Mouse (Mus musculus) kidney, embryonic 14.5 days (tissue): ENCODE measurements at regions not wholly inside any gene's neighbourhood (a gene's known extent, or its start where the extent isn't known, plus 50 kb on each side); places are given as distances from the start of the nearest gene placed in this dataset.

Experiments
- ATAC-seq: fragments of 200-750 bp; cut with Nextera tagmentation; 2 replicates; pipeline ENCODE4 v1.8.0; 2017; ENCODE audit warnings: moderate number of reproducible peaks, mild to moderate bottlenecking, moderate TSS enrichment, moderate library complexity; ENCODE audit not compliant: low FRiP score, low TSS enrichment
- H3K27ac ChIP-seq: fragments of 300-500 bp; sonication (generic); 2 replicates; pipeline ENCODE4 v1.5.1; 2014; ENCODE audit warnings: low read depth, mild to moderate bottlenecking, low read length, moderate library complexity, mixed read lengths
- H3K27me3 ChIP-seq: fragments of 300-500 bp; sonication (generic); 2 replicates; pipeline ENCODE4 v1.6.1; 2014; ENCODE audit warnings: mild to moderate bottlenecking, low read length; ENCODE audit not compliant: control insufficient read depth, insufficient read depth
- H3K36me3 ChIP-seq: fragments of 300-500 bp; sonication (generic); 2 replicates; pipeline ENCODE4 v1.6.1; 2014; ENCODE audit warnings: low read length, mixed read lengths; ENCODE audit not compliant: control insufficient read depth, insufficient read depth
- H3K4me1 ChIP-seq: fragments of 300-500 bp; sonication (generic); 2 replicates; pipeline ENCODE4 v1.6.1; 2014; ENCODE audit warnings: low read length, mixed read lengths; ENCODE audit not compliant: control insufficient read depth, insufficient read depth
- H3K4me2 ChIP-seq: fragments of 300-500 bp; sonication (generic); replicated peaks from 2 replicates; pipeline ENCODE4 v1.6.1; 2014; ENCODE audit warnings: low read depth, mild to moderate bottlenecking, low read length
- H3K4me3 ChIP-seq: fragments of 300-500 bp; sonication (generic); 2 replicates; pipeline ENCODE4 v1.5.1; 2014; ENCODE audit warnings: mild to moderate bottlenecking, low read length
- H3K9ac ChIP-seq: fragments of 300-500 bp; sonication (generic); 2 replicates; pipeline ENCODE4 v1.6.1; 2014; ENCODE audit warnings: low read depth, mild to moderate bottlenecking, low read length, moderate library complexity
- H3K9me3 ChIP-seq: fragments of 300-500 bp; sonication (generic); 2 replicates; pipeline ENCODE4 v1.6.1; 2016; ENCODE audit warnings: low read length; ENCODE audit not compliant: control insufficient read depth
- WGBS: fragments of 180-500 bp; shearing (Covaris S2); extraction: QIAGEN DNeasy Blood & Tissue Kit; methylation state at CpG from one replicate; pipeline ENCODE4 v1.1.7; 2014; 5-methylcytosine and 5-hydroxymethylcytosine counted together

DNA sequence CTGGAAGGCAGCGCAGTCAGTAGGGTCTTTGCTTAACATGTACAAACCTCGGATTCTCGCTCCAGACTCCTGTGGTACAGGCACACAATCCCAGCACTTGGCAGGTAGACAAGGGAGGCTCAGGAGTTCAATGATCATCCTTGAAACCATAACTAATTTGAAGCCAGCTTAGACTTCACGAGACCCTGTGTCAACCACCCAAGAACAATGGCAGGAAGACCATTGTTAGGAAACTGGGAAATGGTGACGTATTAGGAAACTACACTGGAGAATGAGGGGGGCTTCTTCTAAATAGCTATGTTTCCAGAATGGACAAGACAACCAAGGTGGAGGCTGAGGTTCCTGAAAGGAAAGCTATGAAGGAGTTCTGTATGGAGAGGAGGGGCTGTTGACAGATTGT is 313.1 kb upstream of the Adgrl2 start:
- Histone ChIP-seq H3K9me3 (no peaks in the 10 kb centered on the region), H3K27ac (no peak overlapping the region), H3K4me1 (0 out of 2 replicates have a peak, but pooled peaks cover 3% of the 10 kb centered on the region), H3K4me3 (no peak overlapping the region), H3K9ac (no peak overlapping the region), H3K27me3 (no peaks in the 10 kb centered on the region), H3K4me2 (no peak overlapping the region), H3K36me3 (no peaks in the 10 kb centered on the region)
- ATAC-seq: no peak
- WGBS: 88% methylated on average over 5 of the region's 5 CpGs

DNA sequence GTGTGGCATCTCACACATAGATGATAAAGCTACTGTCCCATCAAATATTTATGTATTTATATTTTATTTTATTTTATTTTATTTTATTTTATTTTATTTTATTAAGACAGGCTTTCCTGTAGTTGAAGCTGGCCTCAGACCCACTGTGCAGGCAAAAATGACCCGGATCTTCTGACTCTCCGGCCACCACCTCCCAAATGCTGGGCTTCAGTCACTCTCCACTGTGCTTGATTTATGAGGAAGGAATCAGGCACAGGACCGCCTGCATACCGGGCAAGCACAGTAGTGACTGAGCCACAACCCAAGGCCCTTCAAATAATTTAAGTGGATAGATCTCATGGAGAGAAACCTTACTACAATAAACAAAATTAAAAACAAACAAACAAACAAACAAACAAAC is 309.6 kb upstream of the Adgrl2 start:
- Histone ChIP-seq H3K9me3 (no peaks in the 10 kb centered on the region), H3K4me2 (no peak overlapping the region), H3K4me3 (no peak overlapping the region), H3K9ac (no peak overlapping the region), H3K27me3 (no peaks in the 10 kb centered on the region), H3K4me1 (no peaks in the 10 kb centered on the region), H3K36me3 (no peaks in the 10 kb centered on the region), H3K27ac (no peak overlapping the region)
- 26% methylated on average over 4 of the region's 4 CpGs for WGBS
- 0 out of 2 replicates have a peak, but pooled peaks have one; percentile 49 for ATAC-seq

GRCm38 (mm10) chr3:149296419-149296962 is 306.1 kb upstream of the Adgrl2 start:
- WGBS: 82% methylated on average over 10 of the region's 10 CpGs
- H3K27ac ChIP-seq: no peak overlapping the region

DNA sequence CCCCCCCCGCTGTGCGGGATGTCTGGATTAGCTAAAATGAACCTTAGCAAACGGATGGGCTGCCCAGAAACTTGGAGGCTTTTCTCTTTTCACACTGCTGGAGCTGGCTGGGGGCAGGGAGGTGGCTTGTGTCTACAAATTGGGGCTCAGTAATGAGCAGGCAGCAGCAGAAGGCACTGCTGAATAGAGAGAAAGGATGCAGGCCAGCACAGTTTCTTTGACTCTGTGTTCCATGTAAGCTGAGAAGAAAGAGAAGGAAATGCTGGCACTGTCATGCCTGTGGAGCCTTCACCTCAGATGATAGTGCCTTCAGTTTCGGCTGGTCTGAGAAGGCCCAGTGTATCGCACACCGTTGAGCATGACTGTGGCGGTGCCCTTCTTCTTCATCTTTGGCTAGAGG is 305.6 kb upstream of the Adgrl2 start:
- Histone ChIP-seq H3K4me3 (no peak overlapping the region), H3K9me3 (no peaks in the 10 kb centered on the region), H3K9ac (no peak overlapping the region), H3K4me1 (no peaks in the 10 kb centered on the region), H3K4me2 (no peak overlapping the region), H3K27me3 (no peaks in the 10 kb centered on the region), H3K27ac (no peak overlapping the region), H3K36me3 (no peaks in the 10 kb centered on the region)
- WGBS: 67% methylated on average over 7 of the region's 7 CpGs
- no peak for ATAC-seq

More at GRCm38 (mm10) chr3:149296419-149296962, 306.1 kb upstream of the Adgrl2 start:
- no peaks in the 10 kb centered on the region for H3K9me3 ChIP-seq
- ATAC-seq: no peak
- H3K36me3 ChIP-seq: no peaks in the 10 kb centered on the region
- H3K4me2 ChIP-seq: no peak overlapping the region
- no peak overlapping the region for H3K9ac ChIP-seq
- H3K4me1 ChIP-seq: no peaks in the 10 kb centered on the region
- H3K27me3 ChIP-seq: no peaks in the 10 kb centered on the region
- H3K4me3 ChIP-seq: no peak overlapping the region

GRCm38 (mm10) chr3:149295257-149295831 is 305.0 kb upstream of the Adgrl2 start:
- no peak for ATAC-seq
- 85% methylated on average over 10 of the region's 10 CpGs for WGBS
- H3K4me3 ChIP-seq: no peak overlapping the region

GRCm38 (mm10) chr3:149294445-149294844 is 304.1 kb upstream of the Adgrl2 start:
- no peak for ATAC-seq
- Histone ChIP-seq H3K9ac (no peak overlapping the region), H3K9me3 (no peaks in the 10 kb centered on the region), H3K36me3 (no peaks in the 10 kb centered on the region), H3K27me3 (no peaks in the 10 kb centered on the region), H3K4me2 (no peak overlapping the region), H3K4me1 (no peaks in the 10 kb centered on the region), H3K4me3 (no peak overlapping the region), H3K27ac (no peak overlapping the region)
- WGBS: 67% methylated on average over 4 of the region's 4 CpGs

More at GRCm38 (mm10) chr3:149295257-149295831, 305.0 kb upstream of the Adgrl2 start:
- H3K36me3 ChIP-seq: no peaks in the 10 kb centered on the region
- H3K9ac ChIP-seq: no peak overlapping the region
- H3K27ac ChIP-seq: no peak overlapping the region
- H3K4me2 ChIP-seq: no peak overlapping the region
- no peaks in the 10 kb centered on the region for H3K27me3 ChIP-seq
- no peaks in the 10 kb centered on the region for H3K9me3 ChIP-seq
- H3K4me1 ChIP-seq: no peaks in the 10 kb centered on the region

GRCm38 (mm10) chr3:149292459-149292858 is 302.1 kb upstream of the Adgrl2 start:
- H3K27ac ChIP-seq: no peak overlapping the region
- no peak for ATAC-seq
- WGBS: 95% methylated on average over 3 of the region's 3 CpGs

GRCm38 (mm10) chr3:149291473-149291872 is 301.1 kb upstream of the Adgrl2 start:
- Histone ChIP-seq H3K4me3 (no peak overlapping the region), H3K4me1 (no peaks in the 10 kb centered on the region), H3K27ac (no peak overlapping the region), H3K9me3 (no peaks in the 10 kb centered on the region), H3K9ac (no peak overlapping the region), H3K27me3 (no peaks in the 10 kb centered on the region), H3K36me3 (no peaks in the 10 kb centered on the region), H3K4me2 (no peak overlapping the region)
- WGBS: 56% methylated on average over 7 of the region's 7 CpGs
- ATAC-seq: no peak

More at GRCm38 (mm10) chr3:149292459-149292858, 302.1 kb upstream of the Adgrl2 start:
- Histone ChIP-seq H3K9me3 (no peaks in the 10 kb centered on the region), H3K9ac (no peak overlapping the region), H3K4me1 (no peaks in the 10 kb centered on the region), H3K27me3 (no peaks in the 10 kb centered on the region), H3K36me3 (no peaks in the 10 kb centered on the region), H3K4me2 (no peak overlapping the region), H3K4me3 (no peak overlapping the region)

DNA sequence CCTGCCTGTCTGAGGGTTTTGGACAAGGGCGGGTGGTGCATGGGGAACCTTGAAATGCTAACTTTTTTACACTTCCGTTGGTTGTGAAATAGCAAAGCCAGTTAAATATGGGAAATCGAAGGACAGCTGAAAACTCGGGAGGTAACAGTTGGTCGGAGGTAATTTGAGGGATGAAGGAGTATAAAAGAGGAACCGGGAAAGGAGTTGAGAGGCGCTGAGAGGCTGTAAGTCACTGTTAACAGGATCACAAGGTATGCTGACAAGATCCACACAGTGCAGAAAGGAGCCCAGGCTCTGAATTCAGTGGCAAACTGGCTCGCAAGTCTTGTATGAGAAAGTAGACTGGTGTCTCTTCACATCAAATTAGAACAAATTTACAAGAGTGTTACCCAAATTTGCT is 299.9 kb upstream of the Adgrl2 start:
- 52% methylated on average over 8 of the region's 8 CpGs for WGBS
- H3K4me3 ChIP-seq: no peak overlapping the region
- no peaks in the 10 kb centered on the region for H3K4me1 ChIP-seq
- no peaks in the 10 kb centered on the region for H3K36me3 ChIP-seq
- no peak overlapping the region for H3K9ac ChIP-seq
- H3K27ac ChIP-seq: no peak overlapping the region
- ATAC-seq: no peak
- no peak overlapping the region for H3K4me2 ChIP-seq
- H3K27me3 ChIP-seq: no peaks in the 10 kb centered on the region
- no peaks in the 10 kb centered on the region for H3K9me3 ChIP-seq
